ENCODE assay signal across 13 mouse cellular contexts in the genomic region with DNA sequence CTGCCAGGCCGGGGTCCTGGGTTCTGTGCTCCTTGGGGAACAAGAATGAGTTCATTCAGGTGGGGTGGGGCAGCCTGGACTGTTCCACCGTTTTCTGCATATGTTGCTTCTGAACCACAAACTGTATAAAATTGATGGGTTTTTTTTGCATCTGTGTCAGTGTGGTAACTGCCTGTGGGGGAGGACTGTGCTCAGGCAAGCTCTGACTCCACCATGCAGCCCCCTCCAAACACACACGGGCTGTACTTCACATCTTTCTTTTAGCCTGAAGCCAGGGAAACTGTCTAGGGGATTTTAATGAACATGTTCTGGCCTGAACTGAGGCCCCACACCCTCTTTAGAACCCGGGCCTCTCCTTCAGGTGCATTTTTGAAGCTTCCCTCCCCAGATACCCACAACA. TPM values are rescaled to one million over a fixed set of nuclear protein-coding genes. Genes with fewer than 3 reads are reported as not detected.
A peak's percentile ranks its signal among the peaks of the same experiment; 100 is the strongest.
DNase-seq lines count a peak whose midpoint lies in the region; ATAC-seq and TF ChIP-seq lines count a peak whose summit lies in the region.
"Had no signal": no experiment of that assay in that cellular context is flagged by ENCODE, and none has a peak within 500 bp of the region (broad histone marks: within the 10 kb centered on the region; RNA-seq: fewer than 3 reads in every experiment).

No protein-coding gene starts in this region.

- no peak for ATAC-seq in embryonic facial prominence, embryonic 13.5 days (ENCODE audit: insufficient number of reproducible peaks, insufficient read depth, low FRiP score, low TSS enrichment, low read depth)
- ATAC-seq in lung, embryonic 14.5 days (ENCODE audit: insufficient read depth): no peak
- no peak for ATAC-seq in stomach, embryonic 14.5 days (ENCODE audit: insufficient number of reproducible peaks, insufficient read depth, low FRiP score, low read depth)
- no peak for ATAC-seq in CD4-positive, CD25-positive, alpha-beta regulatory T cell, adult 4 months
- ATAC-seq: midbrain, embryonic 13.5 days had no signal

- no peak for DNase-seq in embryonic facial prominence, embryonic 10.5 days (ENCODE audit: low spot score)
- DNase-seq in lung, embryonic 14.5 days: no peak
- DNase-seq in lung, adult 2 months: no peak
- DNase-seq in kidney, adult 9 months: no peak
- DNase-seq: cerebellum, adult 11 months; heart, adult 18-20 months; kidney, adult 18-20 months; spleen, adult 18-20 months had no signal

- no peak for TF ChIP-seq POLR2A in lung, adult 2 months (IDR thresholded peaks at IDR 0.05; ENCODE audit: borderline replicate concordance, extremely low read depth, low read depth, low read length)
- no peak for TF ChIP-seq POLR2A in cortical plate, adult 2 months (IDR thresholded peaks at IDR 0.05; ENCODE audit: extremely low read depth, insufficient read depth, low read length)

- H3K4me2 ChIP-seq in embryonic facial prominence, embryonic 13.5 days: no peak overlapping the region
- no peak overlapping the region for H3K4me2 ChIP-seq in lung, embryonic 14.5 days
- H3K4me2 ChIP-seq in stomach, embryonic 14.5 days (replicated peaks; ENCODE audit: low read depth, low read length): no peak overlapping the region

- no peaks in the 10 kb centered on the region for H3K9me3 ChIP-seq in embryonic facial prominence, embryonic 13.5 days
- peaks cover 6% of the 10 kb centered on the region; the same call in 1 of the 2 replicates for H3K9me3 ChIP-seq in embryonic facial prominence, embryonic 10.5 days
- no peaks in the 10 kb centered on the region for H3K9me3 ChIP-seq in lung, embryonic 14.5 days (ENCODE audit: low read depth, low read length)
- H3K9me3 ChIP-seq in stomach, embryonic 14.5 days (ENCODE audit: control insufficient read depth, low read depth, low read length): no peaks in the 10 kb centered on the region
- H3K9me3 ChIP-seq: midbrain, embryonic 13.5 days had no signal

- no peaks in the 10 kb centered on the region for H3K27me3 ChIP-seq in embryonic facial prominence, embryonic 13.5 days
- peaks cover 34% of the 10 kb centered on the region for H3K27me3 ChIP-seq in embryonic facial prominence, embryonic 10.5 days (replicated peaks; ENCODE audit: low read depth, poor library complexity, severe bottlenecking)
- H3K27me3 ChIP-seq in lung, embryonic 14.5 days (ENCODE audit: insufficient read depth, low read length): no peaks in the 10 kb centered on the region
- no peaks in the 10 kb centered on the region for H3K27me3 ChIP-seq in stomach, embryonic 14.5 days (ENCODE audit: control insufficient read depth, insufficient read depth, low read length)

- H3K9ac ChIP-seq in embryonic facial prominence, embryonic 13.5 days: no peak overlapping the region
- no peak overlapping the region for H3K9ac ChIP-seq in lung, embryonic 14.5 days
- H3K9ac ChIP-seq in stomach, embryonic 14.5 days (replicated peaks; ENCODE audit: low read depth, low read length): no peak overlapping the region

- WGBS in embryonic facial prominence, embryonic 13.5 days: 48% methylated on average over 4 of the region's 4 CpGs
- WGBS in embryonic facial prominence, embryonic 10.5 days: 69% methylated on average over 4 of the region's 4 CpGs
- WGBS in lung, embryonic 14.5 days: 52% methylated on average over 4 of the region's 4 CpGs
- 63% methylated on average over 4 of the region's 4 CpGs for WGBS in lung, adult 2 months
- WGBS in stomach, embryonic 14.5 days: 55% methylated on average over 4 of the region's 4 CpGs

- peaks cover 40% of the 10 kb centered on the region for H3K36me3 ChIP-seq in embryonic facial prominence, embryonic 13.5 days
- H3K36me3 ChIP-seq in embryonic facial prominence, embryonic 10.5 days (replicated peaks): peaks cover 46% of the 10 kb centered on the region
- H3K36me3 ChIP-seq in lung, embryonic 14.5 days (ENCODE audit: insufficient read depth): peaks cover 44% of the 10 kb centered on the region
- peaks cover 21% of the 10 kb centered on the region for H3K36me3 ChIP-seq in stomach, embryonic 14.5 days (ENCODE audit: control insufficient read depth, insufficient read depth, low read length)

- no peak overlapping the region for H3K4me3 ChIP-seq in embryonic facial prominence, embryonic 13.5 days
- H3K4me3 ChIP-seq in embryonic facial prominence, embryonic 10.5 days: no peak overlapping the region
- H3K4me3 ChIP-seq in lung, embryonic 14.5 days (ENCODE audit: low read depth, low read length): no peak overlapping the region
- no peak overlapping the region for H3K4me3 ChIP-seq in lung, adult 2 months (replicated peaks; ENCODE audit: extremely low read depth, low read depth, low read length)
- no peak overlapping the region for H3K4me3 ChIP-seq in cortical plate, adult 2 months (ENCODE audit: insufficient read depth, low read length)
- H3K4me3 ChIP-seq in stomach, embryonic 14.5 days (ENCODE audit: low read depth, low read length): no peak overlapping the region
- H3K4me3 ChIP-seq: midbrain, embryonic 13.5 days had no signal

- no peak for TF ChIP-seq CTCF in lung, embryonic 14.5 days (IDR thresholded peaks at IDR 0.05; ENCODE audit: low read depth)
- no peak for TF ChIP-seq CTCF in lung, adult 2 months (IDR thresholded peaks at IDR 0.05; ENCODE audit: insufficient read depth, low read length)
- TF ChIP-seq CTCF in cortical plate, adult 2 months (IDR thresholded peaks at IDR 0.05; ENCODE audit: extremely low read depth, insufficient read depth, low read length): no peak

- peak overlapping the region; percentile 17 for H3K27ac ChIP-seq in embryonic facial prominence, embryonic 13.5 days
- no peak overlapping the region for H3K27ac ChIP-seq in embryonic facial prominence, embryonic 10.5 days (replicated peaks)
- H3K27ac ChIP-seq in lung, embryonic 14.5 days (ENCODE audit: low read depth): peak overlapping the region; percentile 88
- H3K27ac ChIP-seq in cortical plate, adult 2 months (ENCODE audit: insufficient read depth, low read length): peak overlapping the region; percentile 43
- peak overlapping the region; percentile 91; the same call in 1 of the 2 replicates for H3K27ac ChIP-seq in stomach, embryonic 14.5 days (ENCODE audit: low read length)
- H3K27ac ChIP-seq: midbrain, embryonic 13.5 days had no signal

- H3K4me1 ChIP-seq in embryonic facial prominence, embryonic 13.5 days: peaks cover 55% of the 10 kb centered on the region
- H3K4me1 ChIP-seq in embryonic facial prominence, embryonic 10.5 days: peaks cover 69% of the 10 kb centered on the region
- peaks cover 15% of the 10 kb centered on the region for H3K4me1 ChIP-seq in lung, embryonic 14.5 days (ENCODE audit: insufficient read depth)
- peaks cover 29% of the 10 kb centered on the region for H3K4me1 ChIP-seq in lung, adult 2 months (ENCODE audit: control insufficient read depth, insufficient read depth, low read length)
- peaks cover 5% of the 10 kb centered on the region for H3K4me1 ChIP-seq in cortical plate, adult 2 months (ENCODE audit: control insufficient read depth, insufficient read depth, low read length)
- peaks cover 41% of the 10 kb centered on the region for H3K4me1 ChIP-seq in stomach, embryonic 14.5 days (ENCODE audit: control insufficient read depth, insufficient read depth, low read length)

RNA-seq across cellular contexts. Expression of gene Grasp, which starts 8.6 kb away (rescaled TPM):
- 7.4 and 8.0 TPM in 2 replicates for polyA plus RNA-seq in embryonic facial prominence, embryonic 13.5 days (2015; fragmentation: Nextera tagmentation; extraction: Ambion mirVana)
- polyA plus RNA-seq in embryonic facial prominence, embryonic 10.5 days (2016; fragmentation: Nextera tagmentation; extraction: Ambion mirVana): 5.3 and 6.7 TPM in 2 replicates
- polyA plus RNA-seq in lung, embryonic 14.5 days (2014; fragmentation: Nextera tagmentation; extraction: Ambion mirVana): 7.8 and 10.4 TPM in 2 replicates
- polyA plus RNA-seq in lung, adult 2 months (2012; rRNA removed): 36.6 and 58.8 TPM in 2 replicates
- polyA plus RNA-seq in cortical plate, adult 2 months (2012; rRNA removed): 39.7 and 41.0 TPM in 2 replicates
- 6.4 and 7.2 TPM in 2 replicates for polyA plus RNA-seq in stomach, embryonic 14.5 days (2014; fragmentation: Nextera tagmentation; extraction: Ambion mirVana)
- under 1 TPM in 1 of 2 experiments, not detected in 1; 0.47 TPM for polyA plus RNA-seq in CD4-positive, CD25-positive, alpha-beta regulatory T cell, adult 4 months (2017; shearing (Covaris generic))

RNA-seq across cellular contexts. Expression of gene Nr4a1, which starts 21.5 kb away (rescaled TPM):
- 9.1 and 9.5 TPM in 2 replicates for polyA plus RNA-seq in embryonic facial prominence, embryonic 13.5 days (2015; fragmentation: Nextera tagmentation; extraction: Ambion mirVana)
- 4.7 and 5.3 TPM in 2 replicates for polyA plus RNA-seq in embryonic facial prominence, embryonic 10.5 days (2016; fragmentation: Nextera tagmentation; extraction: Ambion mirVana)
- 8.8 TPM in 2 replicates for polyA plus RNA-seq in lung, embryonic 14.5 days (2014; fragmentation: Nextera tagmentation; extraction: Ambion mirVana)
- 40.0 and 43.4 TPM in 2 replicates for polyA plus RNA-seq in lung, adult 2 months (2012; rRNA removed)
- polyA plus RNA-seq in cortical plate, adult 2 months (2012; rRNA removed): 76.6 and 103 TPM in 2 replicates
- polyA plus RNA-seq in stomach, embryonic 14.5 days (2014; fragmentation: Nextera tagmentation; extraction: Ambion mirVana): 10.1 and 12.1 TPM in 2 replicates
- 100 to 1,000 TPM in 1 of 2 experiments, 10 to 100 TPM in 1; 57.3 to 120 TPM for polyA plus RNA-seq in CD4-positive, CD25-positive, alpha-beta regulatory T cell, adult 4 months (2017; shearing (Covaris generic))

RNA-seq across cellular contexts. Expression of gene Atg101, which starts 51.5 kb away (rescaled TPM):
- polyA plus RNA-seq in embryonic facial prominence, embryonic 13.5 days (2015; fragmentation: Nextera tagmentation; extraction: Ambion mirVana): 65.9 and 68.4 TPM in 2 replicates
- polyA plus RNA-seq in embryonic facial prominence, embryonic 10.5 days (2016; fragmentation: Nextera tagmentation; extraction: Ambion mirVana): 86.5 and 91.5 TPM in 2 replicates
- polyA plus RNA-seq in lung, embryonic 14.5 days (2014; fragmentation: Nextera tagmentation; extraction: Ambion mirVana): 59.1 and 64.7 TPM in 2 replicates
- 36.1 and 38.6 TPM in 2 replicates for polyA plus RNA-seq in lung, adult 2 months (2012; rRNA removed)
- 55.3 and 56.0 TPM in 2 replicates for polyA plus RNA-seq in cortical plate, adult 2 months (2012; rRNA removed)
- 63.5 and 64.1 TPM in 2 replicates for polyA plus RNA-seq in stomach, embryonic 14.5 days (2014; fragmentation: Nextera tagmentation; extraction: Ambion mirVana)
- polyA plus RNA-seq in CD4-positive, CD25-positive, alpha-beta regulatory T cell, adult 4 months (2017; shearing (Covaris generic)): 10 to 100 TPM; 67.8 to 79.0 TPM

RNA-seq across cellular contexts. Expression of gene Acvr1b, which starts 58.7 kb away (rescaled TPM):
- 8.0 TPM in 2 replicates for polyA plus RNA-seq in embryonic facial prominence, embryonic 13.5 days (2015; fragmentation: Nextera tagmentation; extraction: Ambion mirVana)
- 5.5 and 6.2 TPM in 2 replicates for polyA plus RNA-seq in embryonic facial prominence, embryonic 10.5 days (2016; fragmentation: Nextera tagmentation; extraction: Ambion mirVana)
- 6.3 and 6.4 TPM in 2 replicates for polyA plus RNA-seq in lung, embryonic 14.5 days (2014; fragmentation: Nextera tagmentation; extraction: Ambion mirVana)
- polyA plus RNA-seq in lung, adult 2 months (2012; rRNA removed): 45.8 and 57.2 TPM in 2 replicates
- 70.5 and 73.9 TPM in 2 replicates for polyA plus RNA-seq in cortical plate, adult 2 months (2012; rRNA removed)
- polyA plus RNA-seq in stomach, embryonic 14.5 days (2014; fragmentation: Nextera tagmentation; extraction: Ambion mirVana): 11.5 and 14.5 TPM in 2 replicates
- polyA plus RNA-seq in CD4-positive, CD25-positive, alpha-beta regulatory T cell, adult 4 months (2017; shearing (Covaris generic)): 1 to 10 TPM; 4.0 to 5.4 TPM
